Mouse (Mus musculus) ES-Bruce4 (cell line): ENCODE measurements at regions not wholly inside any gene's neighbourhood (a gene's known extent, or its start where the extent isn't known, plus 50 kb on each side); places are given as distances from the start of the nearest gene placed in this dataset.

ENCODE experiments used
- H3K27ac ChIP-seq: 2 replicates; pipeline ENCODE4 v1.5.1; 2012; ENCODE audit warnings: low read length, inconsistent platforms; ENCODE audit not compliant: insufficient read depth
- H3K27me3 ChIP-seq: 2 replicates; pipeline ENCODE4 v1.6.1; 2012; ENCODE audit warnings: mild to moderate bottlenecking, low read length, inconsistent platforms; ENCODE audit not compliant: control insufficient read depth, poor library complexity, insufficient read depth, severe bottlenecking
- H3K36me3 ChIP-seq: 2 replicates; pipeline ENCODE4 v1.6.1; 2012; ENCODE audit warnings: inconsistent platforms, mild to moderate bottlenecking, low read length, moderate library complexity; ENCODE audit not compliant: control insufficient read depth, poor library complexity, insufficient read depth, severe bottlenecking
- H3K4me1 ChIP-seq: one replicate; pipeline ENCODE4 v1.8.1; 2011; ENCODE audit warnings: low read length; ENCODE audit not compliant: control insufficient read depth, insufficient read depth
- H3K4me3 ChIP-seq: 2 replicates; pipeline ENCODE4 v1.5.1; 2011; ENCODE audit warnings: low read depth, mild to moderate bottlenecking, low read length
- H3K9ac ChIP-seq: 2 replicates; pipeline ENCODE4 v1.6.1; 2012; ENCODE audit warnings: low read depth, mild to moderate bottlenecking, inconsistent platforms; ENCODE audit not compliant: poor library complexity, severe bottlenecking
- H3K9me3 ChIP-seq: replicated peaks from 2 replicates; pipeline ENCODE4 v1.6.1; 2012; ENCODE audit warnings: mild to moderate bottlenecking, low read length, inconsistent platforms; ENCODE audit not compliant: control insufficient read depth, poor library complexity, insufficient read depth, severe bottlenecking
- CTCF ChIP-seq: IDR thresholded peaks from one replicate; pipeline ENCODE4 v1.8.1; 2011; ENCODE audit warnings: low read depth, low read length
- EP300 ChIP-seq: IDR thresholded peaks from 2 replicates; pipeline ENCODE4 v1.6.1; 2011; ENCODE audit warnings: low read depth, low read length; ENCODE audit not compliant: insufficient read depth
- POLR2A ChIP-seq: IDR thresholded peaks from one replicate; pipeline ENCODE4 v1.8.1; 2011; ENCODE audit warnings: low read length; ENCODE audit not compliant: insufficient read depth

- Histone ChIP-seq H3K9me3 (no peaks in the 10 kb centered on the region; the same call in 1 of the 2 replicates), H3K4me3 (no peak overlapping the region), H3K27ac (no peak overlapping the region), H3K36me3 (no peaks in the 10 kb centered on the region), H3K27me3 (no peaks in the 10 kb centered on the region), H3K4me1 (no peaks in the 10 kb centered on the region), H3K9ac (no peak overlapping the region)
- TF ChIP-seq POLR2A (no peak), EP300 (no peak), CTCF (no peak)
These were observed 680.3 kb downstream of the Bcl11a start for GRCm38 (mm10) chr11:24758130-24758529.

DNA sequence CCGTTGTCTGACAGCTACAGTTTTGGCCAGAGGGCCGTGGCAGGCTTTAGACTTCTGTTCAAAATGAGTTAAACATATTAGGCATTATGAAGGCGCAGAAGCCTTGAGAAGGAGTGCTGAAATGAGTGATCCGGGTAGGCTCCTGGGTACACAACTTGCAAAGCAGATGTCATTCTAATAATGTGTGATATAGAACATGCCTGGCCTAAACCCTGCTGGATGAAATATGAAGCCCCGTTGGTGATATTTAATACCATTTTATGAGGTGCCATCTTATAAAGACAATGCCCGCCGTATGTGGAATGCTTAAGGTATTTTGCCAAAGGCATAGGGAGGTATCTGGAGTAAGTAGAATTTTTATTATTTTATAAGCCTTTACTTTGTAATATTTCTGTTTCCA lies 705.6 kb downstream of the Bcl11a start:
- Histone ChIP-seq H3K27ac (no peak overlapping the region), H3K36me3 (no peaks in the 10 kb centered on the region), H3K27me3 (no peaks in the 10 kb centered on the region), H3K9me3 (peaks cover 3% of the 10 kb centered on the region; the same call in 1 of the 2 replicates), H3K4me3 (no peak overlapping the region), H3K4me1 (no peaks in the 10 kb centered on the region), H3K9ac (no peak overlapping the region)
- TF ChIP-seq CTCF (no peak), POLR2A (no peak), EP300 (no peak)

- no peak for TF ChIP-seq EP300
- TF ChIP-seq CTCF, result no peak
- no peak for TF ChIP-seq POLR2A
These were observed 711.3 kb downstream of the Bcl11a start for GRCm38 (mm10) chr11:24789120-24789519.

GRCm38 (mm10) chr11:24795510-24796211 lies 717.8 kb downstream of the Bcl11a start:
- Histone ChIP-seq H3K27me3 (no peaks in the 10 kb centered on the region; the same call in 1 of the 2 replicates), H3K9me3 (no peaks in the 10 kb centered on the region), H3K4me3 (no peak overlapping the region), H3K9ac (no peak overlapping the region), H3K36me3 (no peaks in the 10 kb centered on the region), H3K27ac (no peak overlapping the region), H3K4me1 (no peaks in the 10 kb centered on the region)
- TF ChIP-seq POLR2A (no peak), CTCF (no peak), EP300 (no peak)

More at GRCm38 (mm10) chr11:24789120-24789519, 711.3 kb downstream of the Bcl11a start:
- no peak overlapping the region for H3K4me3 ChIP-seq
- no peaks in the 10 kb centered on the region for H3K4me1 ChIP-seq
- H3K9me3 ChIP-seq, result peaks cover 3% of the 10 kb centered on the region; the same call in 1 of the 2 replicates
- H3K27me3 ChIP-seq, result no peaks in the 10 kb centered on the region; the same call in 1 of the 2 replicates
- H3K27ac ChIP-seq, result no peak overlapping the region
- no peaks in the 10 kb centered on the region for H3K36me3 ChIP-seq
- H3K9ac ChIP-seq, result no peak overlapping the region

DNA sequence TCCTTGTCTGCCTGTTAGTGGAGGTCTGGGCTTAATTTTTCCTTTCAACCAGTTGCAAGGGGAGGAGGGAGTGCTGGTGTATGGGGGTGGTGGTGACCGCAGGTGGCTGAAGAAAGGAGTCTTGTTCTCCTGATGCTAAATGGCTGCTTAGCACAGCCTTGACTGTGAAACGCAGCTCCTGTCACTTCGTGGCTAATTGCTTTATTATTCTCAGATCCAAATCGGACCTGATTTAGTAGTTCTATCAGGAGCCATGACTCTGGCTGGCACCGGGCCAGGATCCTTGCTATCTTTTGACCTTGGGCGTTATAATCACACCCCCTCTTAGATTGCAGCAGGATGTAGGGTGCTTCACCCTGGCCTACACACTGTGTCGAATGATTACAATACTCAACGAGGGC lies 726.8 kb downstream of the Bcl11a start:
- Histone ChIP-seq H3K36me3 (no peaks in the 10 kb centered on the region), H3K27ac (no peak overlapping the region), H3K27me3 (no peaks in the 10 kb centered on the region), H3K9ac (no peak overlapping the region), H3K4me1 (no peaks in the 10 kb centered on the region), H3K9me3 (no peaks in the 10 kb centered on the region), H3K4me3 (no peak overlapping the region)
- no peak for TF ChIP-seq POLR2A
- TF ChIP-seq CTCF, result no peak
- no peak for TF ChIP-seq EP300
